Mouse (Mus musculus) Patski (cell line): ENCODE measurements around the gene Gm3182. TPM values are rescaled to one million over a fixed set of nuclear protein-coding genes. Genes with fewer than 3 reads are reported as not detected.
"Not testable (repeated sequence)": the region's sequence is repeated elsewhere in the genome, so short reads cannot be mapped to it uniquely, and the experiment has no call there.

Experiments used
- ATAC-seq: fragments of 100-300 bp; one replicate; pipeline ENCODE4 v1.8.0; 2021
- CTCF ChIA-PET: fragments of 350-600 bp; sonication (Branson Sonifier 250); formaldehyde crosslinking; loops from one replicate; lab custom pipeline; 2022; ENCODE audit warnings: inconsistent platforms; lab: Charles Lee
- POLR2A ChIA-PET: fragments of 350-600 bp; sonication (Branson Sonifier 250); formaldehyde crosslinking; loops from one replicate; lab custom pipeline; 2022; ENCODE audit warnings: antibody characterized with exemption, inconsistent platforms; lab: Charles Lee
- DNase-seq: peaks from one replicate; pipeline ENCODE4 v3.0.0-alpha.2; 2011; ENCODE audit warnings: low read depth, low spot score
- H3K27me3 ChIP-seq: fragments of 371-371 bp; one replicate; pipeline ENCODE4 v1.5.1; 2021
- in situ Hi-C: fragments of 300-500 bp; cut with MboI; formaldehyde crosslinking; loops from 3 replicates; pipeline ENCODE4 v1.11.1; 2018; ENCODE audit warnings: low pct_unique_long_range_greater_than_20kb, mixed read lengths
- polyA plus RNA-seq: library from polyadenylated mRNA; unstranded; gene quantifications from one replicate; pipeline ENCODE4 v1.2.3, GENCODE M21; 2021

Gene Gm3182
- polyA plus RNA-seq: not detected

DNA sequence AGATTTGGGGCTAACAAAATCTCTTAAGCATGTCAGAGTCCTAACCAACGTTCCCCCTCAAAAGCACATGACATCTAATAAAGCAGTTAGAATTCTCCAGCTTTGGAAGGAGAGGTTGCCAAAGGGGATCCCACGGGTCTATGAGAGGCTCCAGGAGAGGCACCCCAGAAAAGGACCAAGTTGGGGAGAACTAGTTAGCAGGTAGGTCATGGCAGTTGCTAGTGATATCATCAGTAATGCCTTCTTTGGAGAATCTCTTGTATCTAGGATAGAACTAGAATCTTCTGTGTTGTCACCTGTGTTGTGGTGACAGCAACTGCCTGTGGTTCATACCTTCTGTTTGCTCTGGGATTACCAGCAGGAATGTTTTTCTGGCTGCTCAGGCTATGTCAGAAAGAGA lies at the start of gene Gm3182:
Gene Gm3182, plus strand, starts transcription at position 301 of the 400 bp plus-strand sequence.
- DNase-seq, CTCF ChIA-PET, ATAC-seq, H3K27me3 ChIP-seq, POLR2A ChIA-PET, in situ Hi-C loops: not testable (repeated sequence)

DNA sequence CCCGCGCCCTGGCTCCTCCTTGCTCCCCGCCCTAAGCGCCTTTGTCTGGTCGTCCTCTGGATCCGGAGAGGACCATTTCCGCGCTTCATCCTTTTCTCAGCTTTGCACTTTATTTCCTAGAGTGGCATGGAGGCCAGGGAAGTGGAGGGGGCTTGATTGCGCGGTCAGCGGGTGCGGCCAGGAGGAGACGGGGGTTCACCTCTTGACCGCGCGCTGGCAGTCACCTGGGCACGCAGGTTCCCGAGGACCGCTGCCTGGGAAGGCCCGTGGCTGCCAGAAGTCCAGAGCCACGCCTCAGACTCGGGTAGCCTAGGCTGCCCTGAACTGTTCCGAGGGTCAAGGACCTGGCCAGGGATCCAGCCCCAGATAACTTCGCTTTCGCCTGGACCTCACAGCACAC lies 17.9 kb downstream of the Gm3182 start:
- POLR2A ChIA-PET, DNase-seq, CTCF ChIA-PET: not testable (repeated sequence)

More for the DNA sequence above, 17.9 kb downstream of the Gm3182 start:
- in situ Hi-C loops, ATAC-seq, H3K27me3 ChIP-seq: not testable (repeated sequence)

Other genes with a start within 250 kb of the Gm3182 start
- not detected for gene Gm3138, start 232.1 kb upstream of the Gm3182 start, polyA plus RNA-seq
- gene Gm3149, start 164.5 kb upstream of the Gm3182 start, polyA plus RNA-seq: not detected
- gene 2610042L04Rik, start 147.0 kb upstream of the Gm3182 start, polyA plus RNA-seq: not detected
- gene Gm3159, start 84.2 kb upstream of the Gm3182 start, polyA plus RNA-seq: not detected
- gene Gm3164, start 66.3 kb upstream of the Gm3182 start, polyA plus RNA-seq: not detected
- not detected for gene Gm3173, start 50.8 kb upstream of the Gm3182 start, polyA plus RNA-seq
- not detected for gene Gm3047, start 73.7 kb downstream of the Gm3182 start, polyA plus RNA-seq
- not detected for gene Gm8159, start 150.6 kb downstream of the Gm3182 start, polyA plus RNA-seq
- gene Gm3239, start 182.4 kb downstream of the Gm3182 start, polyA plus RNA-seq: not detected
- gene Gm7876, start 227.5 kb downstream of the Gm3182 start, polyA plus RNA-seq: not detected
- gene Gm3252, start 245.0 kb downstream of the Gm3182 start, polyA plus RNA-seq: not detected